Mouse (Mus musculus) neutrophil, adult 5-6 weeks (primary cell): ENCODE results near the gene Fnbp4. TPM values are rescaled to one million over a fixed set of nuclear protein-coding genes. Genes with fewer than 3 reads are reported as not detected.
"Not testable (repeated sequence)": the region's sequence is repeated elsewhere in the genome, so short reads cannot be mapped to it uniquely, and the experiment has no call there.

Experiments used
- ATAC-seq: fragments of 151-379, 151-347 bp; 2 replicates; pipeline ENCODE4 v1.8.0; 2017; ENCODE audit warnings: mild to moderate bottlenecking, moderate TSS enrichment; ENCODE audit not compliant: insufficient number of reproducible peaks, poor library complexity, low FRiP score, severe bottlenecking; ENCODE audit errors: extremely low read depth
- total RNA-seq: library from RNA; stranded (forward); fragments of 200-1000 nt; gene quantifications from 2 replicates; pipeline ENCODE4 v1.2.3, GENCODE M21; 2017

Fnbp4 gene
- total RNA-seq, 1 experiment from 2014 or later = 373 TPM

GRCm38 (mm10) chr2:90781323-90781722, 36.2 kb downstream of the Fnbp4 start:
- ATAC-seq = no peak

GRCm38 (mm10) chr2:90781938-90782337, 36.8 kb downstream of the Fnbp4 start:
- ATAC-seq = no peak

GRCm38 (mm10) chr2:90782458-90782857, 37.3 kb downstream of the Fnbp4 start, which contains the start of gene Agbl2:
Agbl2 (plus strand) TSS chr2:90782727.
- ATAC-seq = no peak

- ATAC-seq = no peak
These were observed 37.8 kb downstream of the Fnbp4 start for GRCm38 (mm10) chr2:90782901-90783486.

GRCm38 (mm10) chr2:90788126-90788525, 43.0 kb downstream of the Fnbp4 start:
- no peak for ATAC-seq

GRCm38 (mm10) chr2:90808241-90809126, 63.3 kb downstream of the Fnbp4 start:
- no peak for ATAC-seq

GRCm38 (mm10) chr2:90810751-90811150, 65.6 kb downstream of the Fnbp4 start:
- ATAC-seq = no peak

GRCm38 (mm10) chr2:90815266-90815665, 70.1 kb downstream of the Fnbp4 start:
- ATAC-seq = no peak

GRCm38 (mm10) chr2:90816144-90816543, 71.0 kb downstream of the Fnbp4 start:
- ATAC-seq = no peak

GRCm38 (mm10) chr2:90818710-90819109, 73.5 kb downstream of the Fnbp4 start:
- no peak for ATAC-seq

- ATAC-seq = no peak
These were observed 75.7 kb downstream of the Fnbp4 start for GRCm38 (mm10) chr2:90820894-90821293.

- ATAC-seq = no peak
These were observed 77.8 kb downstream of the Fnbp4 start for GRCm38 (mm10) chr2:90822978-90823377.

GRCm38 (mm10) chr2:90823781-90824180, 78.6 kb downstream of the Fnbp4 start:
- no peak for ATAC-seq

- ATAC-seq = not testable (repeated sequence)
These were observed 79.4 kb downstream of the Fnbp4 start for GRCm38 (mm10) chr2:90824528-90824927.

- ATAC-seq = no peak
These were observed 80.5 kb downstream of the Fnbp4 start for GRCm38 (mm10) chr2:90825515-90826172.

- ATAC-seq = no peak
These were observed 83.6 kb downstream of the Fnbp4 start for GRCm38 (mm10) chr2:90828739-90829138.
